Mouse (Mus musculus) right cerebral cortex, adult 18-20 months (tissue): ENCODE measurements around the gene Dcst1.

Experiments
- DNase-seq: peaks from one replicate; pipeline ENCODE4 v3.0.0; 2022; ENCODE audit warnings: mixed read lengths

Dcst1 gene

GRCm38 (mm10) chr3:89388134-89388881, 23.3 kb upstream of the Dcst1 start:
- peak; percentile 60 for DNase-seq

- no peak for DNase-seq
These were observed 22.6 kb upstream of the Dcst1 start for GRCm38 (mm10) chr3:89387632-89388031.

GRCm38 (mm10) chr3:89386438-89387420, 21.7 kb upstream of the Dcst1 start:
- DNase-seq, result no peak

GRCm38 (mm10) chr3:89385451-89385850, 20.4 kb upstream of the Dcst1 start:
- DNase-seq, result no peak

- DNase-seq, result no peak
These were observed 19.5 kb upstream of the Dcst1 start for GRCm38 (mm10) chr3:89384331-89385076.

- no peak for DNase-seq
These were observed 18.7 kb upstream of the Dcst1 start for GRCm38 (mm10) chr3:89383651-89384255.

GRCm38 (mm10) chr3:89382950-89383349, 17.9 kb upstream of the Dcst1 start:
- DNase-seq, result no peak

- DNase-seq, result no peak
These were observed 17.2 kb upstream of the Dcst1 start for GRCm38 (mm10) chr3:89382033-89382882.

GRCm38 (mm10) chr3:89381233-89381632, 16.2 kb upstream of the Dcst1 start:
- no peak for DNase-seq

- DNase-seq, result no peak
These were observed 15.7 kb upstream of the Dcst1 start for GRCm38 (mm10) chr3:89380711-89381110.

GRCm38 (mm10) chr3:89380291-89380690, 15.2 kb upstream of the Dcst1 start:
- no peak for DNase-seq

GRCm38 (mm10) chr3:89379388-89380131, 14.5 kb upstream of the Dcst1 start:
- no peak for DNase-seq

GRCm38 (mm10) chr3:89378394-89379067, 13.5 kb upstream of the Dcst1 start:
- peak; percentile 80 for DNase-seq

GRCm38 (mm10) chr3:89377831-89378230, 12.8 kb upstream of the Dcst1 start:
- no peak for DNase-seq

GRCm38 (mm10) chr3:89373581-89374231, 8.7 kb upstream of the Dcst1 start:
- DNase-seq, result no peak

GRCm38 (mm10) chr3:89367338-89367737, 2.3 kb upstream of the Dcst1 start:
- no peak for DNase-seq

GRCm38 (mm10) chr3:89365486-89366414, 697 bp upstream of the Dcst1 start:
- no peak for DNase-seq

- DNase-seq, result no peak
These were observed 422 bp downstream of the Dcst1 start for GRCm38 (mm10) chr3:89364631-89365030.

- DNase-seq, result no peak
These were observed 3.4 kb downstream of the Dcst1 start, which contains the start of gene Dcst2 for GRCm38 (mm10) chr3:89361675-89362074. Gene Dcst2, plus strand, starts transcription at chr3:89361975.
